Mouse (Mus musculus): ENCODE data around the gene Dhrs1. TPM values are rescaled to one million over a fixed set of nuclear protein-coding genes. Genes with fewer than 3 reads are reported as not detected.
A peak's percentile ranks its signal among the peaks of the same experiment; 100 is the strongest.

The Dhrs1 gene
- polyA plus RNA-seq, 1 experiment: 3.7 TPM

GRCm38 (mm10) chr14:55723433-55723832, 22.1 kb downstream of the Dhrs1 start:
- Histone ChIP-seq H3K4me1 (peaks cover 66% of the 10 kb centered on the region), H3K36me3 (replicated peaks; ENCODE audit: low read length) (peaks cover 26% of the 10 kb centered on the region), H3K9me3 (no peaks in the 10 kb centered on the region), H3K4me3 (replicated peaks) (no peak overlapping the region), H3K27me3 (replicated peaks) (peaks cover 11% of the 10 kb centered on the region)
- TF ChIP-seq FLI1 (IDR thresholded peaks at IDR 0.05; ENCODE audit: low read length): no peak
- TF ChIP-seq GATA1 (IDR thresholded peaks at IDR 0.05; ENCODE audit: borderline replicate concordance, low read length): no peak

GRCm38 (mm10) chr14:55722438-55722945, 23.0 kb downstream of the Dhrs1 start:
- TF ChIP-seq FLI1 (IDR thresholded peaks at IDR 0.05; ENCODE audit: low read length) (no peak), GATA1 (IDR thresholded peaks at IDR 0.05; ENCODE audit: borderline replicate concordance, low read length) (no peak)
- H3K4me3 ChIP-seq (replicated peaks): peak overlapping the region; percentile 97

GRCm38 (mm10) chr14:55721700-55722437, 23.6 kb downstream of the Dhrs1 start, which contains the start of gene Rabggta:
Gene Rabggta (minus strand): TSS chr14:55722263.
- peaks cover 40% of the 10 kb centered on the region for H3K36me3 ChIP-seq (replicated peaks; ENCODE audit: low read length)
- peak within 1 kb of the TSS; percentile 97 for H3K4me3 ChIP-seq (replicated peaks)
- TF ChIP-seq GATA1 (IDR thresholded peaks at IDR 0.05; ENCODE audit: borderline replicate concordance, low read length): no peak
- no peak for TF ChIP-seq FLI1 (IDR thresholded peaks at IDR 0.05; ENCODE audit: low read length)
- H3K9me3 ChIP-seq: no peaks in the 10 kb centered on the region
- H3K27me3 ChIP-seq (replicated peaks): no peaks in the 10 kb centered on the region
- peaks cover 54% of the 10 kb centered on the region for H3K4me1 ChIP-seq

More at GRCm38 (mm10) chr14:55722438-55722945, 23.0 kb downstream of the Dhrs1 start:
- Histone ChIP-seq H3K4me1 (peaks cover 56% of the 10 kb centered on the region), H3K27me3 (replicated peaks) (peaks cover 2% of the 10 kb centered on the region), H3K36me3 (replicated peaks; ENCODE audit: low read length) (peaks cover 34% of the 10 kb centered on the region), H3K9me3 (no peaks in the 10 kb centered on the region)

- H3K4me3 ChIP-seq (replicated peaks): peak overlapping the region; percentile 97
- TF ChIP-seq FLI1 (IDR thresholded peaks at IDR 0.05; ENCODE audit: low read length) (no peak), GATA1 (IDR thresholded peaks at IDR 0.05; ENCODE audit: borderline replicate concordance, low read length) (no peak)
- H3K36me3 ChIP-seq (replicated peaks; ENCODE audit: low read length): peaks cover 48% of the 10 kb centered on the region
- H3K4me1 ChIP-seq: peaks cover 59% of the 10 kb centered on the region
- H3K9me3 ChIP-seq: no peaks in the 10 kb centered on the region
- no peaks in the 10 kb centered on the region for H3K27me3 ChIP-seq (replicated peaks)
Observed at GRCm38 (mm10) chr14:55721076-55721475, 24.4 kb downstream of the Dhrs1 start.

- Histone ChIP-seq H3K9me3 (no peaks in the 10 kb centered on the region), H3K4me3 (replicated peaks) (no peak overlapping the region), H3K4me1 (peaks cover 61% of the 10 kb centered on the region), H3K36me3 (replicated peaks; ENCODE audit: low read length) (peaks cover 50% of the 10 kb centered on the region), H3K27me3 (replicated peaks) (no peaks in the 10 kb centered on the region)
- TF ChIP-seq GATA1 (IDR thresholded peaks at IDR 0.05; ENCODE audit: borderline replicate concordance, low read length) (no peak), FLI1 (IDR thresholded peaks at IDR 0.05; ENCODE audit: low read length) (no peak)
Observed at GRCm38 (mm10) chr14:55720666-55721065, 24.8 kb downstream of the Dhrs1 start.

- Histone ChIP-seq H3K36me3 (replicated peaks; ENCODE audit: low read length) (peaks cover 50% of the 10 kb centered on the region), H3K27me3 (replicated peaks) (no peaks in the 10 kb centered on the region), H3K4me3 (replicated peaks) (no peak overlapping the region), H3K9me3 (no peaks in the 10 kb centered on the region), H3K4me1 (peaks cover 64% of the 10 kb centered on the region)
- TF ChIP-seq FLI1 (IDR thresholded peaks at IDR 0.05; ENCODE audit: low read length) (no peak), GATA1 (IDR thresholded peaks at IDR 0.05; ENCODE audit: borderline replicate concordance, low read length) (no peak)
Observed at GRCm38 (mm10) chr14:55719737-55720136, 25.8 kb downstream of the Dhrs1 start.

DNA sequence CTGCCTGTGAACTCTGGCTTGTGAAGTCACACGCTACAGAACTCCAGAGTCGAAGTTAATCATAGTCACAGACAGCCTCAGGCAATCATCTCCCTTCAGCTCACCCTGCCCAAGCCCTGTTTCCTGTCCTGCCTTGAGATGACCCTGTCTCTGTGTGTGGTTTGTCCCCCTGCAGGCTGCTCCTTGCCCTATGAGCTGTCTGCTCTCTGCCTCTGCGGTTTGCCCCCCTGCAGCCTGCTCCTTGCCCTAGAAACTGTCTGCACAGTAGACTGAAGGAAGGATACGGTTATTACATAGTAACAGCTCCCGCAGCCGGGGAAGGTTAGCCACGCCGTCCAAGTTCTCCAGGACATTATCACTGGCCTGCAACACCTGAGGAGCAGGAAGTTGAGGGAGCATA, 28.6 kb downstream of the Dhrs1 start:
- peaks cover 3% of the 10 kb centered on the region for H3K27me3 ChIP-seq (replicated peaks)
- H3K36me3 ChIP-seq (replicated peaks; ENCODE audit: low read length): peaks cover 50% of the 10 kb centered on the region
- H3K4me3 ChIP-seq (replicated peaks): no peak overlapping the region
- H3K4me1 ChIP-seq: peaks cover 61% of the 10 kb centered on the region
- H3K9me3 ChIP-seq: no peaks in the 10 kb centered on the region
- TF ChIP-seq GATA1 (IDR thresholded peaks at IDR 0.05; ENCODE audit: borderline replicate concordance, low read length): no peak

DNA sequence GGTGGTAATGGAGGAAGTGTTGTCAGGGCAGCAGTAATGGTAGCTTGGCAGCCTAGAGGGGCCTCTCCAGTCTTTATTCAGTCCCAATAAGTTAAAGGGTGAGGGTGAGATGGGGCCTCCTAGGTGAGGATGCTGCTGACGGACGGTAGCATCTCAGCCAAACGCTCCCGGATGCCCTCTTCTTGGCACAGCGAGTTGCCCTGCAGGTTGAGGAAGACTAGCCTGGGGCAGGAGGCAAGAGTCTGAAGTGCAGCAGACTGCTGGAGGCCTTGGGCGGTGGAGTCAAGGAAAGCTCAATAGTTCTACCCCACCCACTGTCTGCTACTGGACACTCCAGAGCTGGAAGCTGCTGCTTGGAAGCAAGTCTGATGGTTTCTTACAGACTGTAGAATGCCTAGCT, 29.2 kb downstream of the Dhrs1 start:
- Histone ChIP-seq H3K36me3 (replicated peaks; ENCODE audit: low read length) (peaks cover 50% of the 10 kb centered on the region), H3K4me1 (peaks cover 60% of the 10 kb centered on the region), H3K27me3 (replicated peaks) (peaks cover 7% of the 10 kb centered on the region), H3K9me3 (no peaks in the 10 kb centered on the region), H3K4me3 (replicated peaks) (no peak overlapping the region)
- no peak for TF ChIP-seq GATA1 (IDR thresholded peaks at IDR 0.05; ENCODE audit: borderline replicate concordance, low read length)
- TF ChIP-seq FLI1 (IDR thresholded peaks at IDR 0.05; ENCODE audit: low read length): no peak

DNA sequence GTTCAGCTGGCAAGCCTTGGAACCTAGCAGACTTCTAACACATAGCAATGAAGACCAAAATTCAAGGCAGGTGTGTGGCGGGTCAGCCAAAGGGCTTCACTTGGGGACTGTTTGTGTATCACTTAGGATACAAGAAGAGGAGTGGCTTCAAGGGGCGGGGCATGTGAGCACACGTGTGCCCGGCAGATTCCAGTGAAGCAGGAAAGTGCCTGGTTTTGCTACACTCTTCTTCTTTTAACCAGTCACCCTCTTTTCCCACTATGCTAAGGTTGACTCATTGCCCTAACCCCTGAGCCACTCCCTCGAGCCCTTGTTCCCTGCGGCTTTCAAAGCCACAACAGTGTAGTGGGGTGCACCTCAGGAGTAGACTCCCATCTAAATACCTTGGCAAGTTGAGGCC, 30.6 kb downstream of the Dhrs1 start:
- no peaks in the 10 kb centered on the region for H3K9me3 ChIP-seq
- H3K4me1 ChIP-seq: peaks cover 51% of the 10 kb centered on the region
- H3K27me3 ChIP-seq (replicated peaks): peaks cover 7% of the 10 kb centered on the region
- H3K36me3 ChIP-seq (replicated peaks; ENCODE audit: low read length): peaks cover 42% of the 10 kb centered on the region
- TF ChIP-seq GATA1 (IDR thresholded peaks at IDR 0.05; ENCODE audit: borderline replicate concordance, low read length) (no peak), FLI1 (IDR thresholded peaks at IDR 0.05; ENCODE audit: low read length) (no peak)
- H3K4me3 ChIP-seq (replicated peaks): no peak overlapping the region

- Histone ChIP-seq H3K36me3 (replicated peaks; ENCODE audit: low read length) (peaks cover 34% of the 10 kb centered on the region), H3K4me3 (replicated peaks) (peak within 1 kb of the TSS; percentile 89), H3K9me3 (no peaks in the 10 kb centered on the region), H3K27me3 (replicated peaks) (peaks cover 7% of the 10 kb centered on the region), H3K4me1 (peaks cover 51% of the 10 kb centered on the region)
- TF ChIP-seq FLI1 (IDR thresholded peaks at IDR 0.05; ENCODE audit: low read length) (no peak), GATA1 (IDR thresholded peaks at IDR 0.05; ENCODE audit: borderline replicate concordance, low read length) (no peak)
Observed at GRCm38 (mm10) chr14:55713729-55714122, 31.8 kb downstream of the Dhrs1 start, which contains the start of gene Tgm1. Gene Tgm1 (minus strand): TSS chr14:55713926.

Measured in megakaryocyte, embryonic 14.5 days (primary cell).